Mouse (Mus musculus) erythroid progenitor cell, adult 5-6 weeks (primary cell): ENCODE data around the gene Fam161a. TPM values are rescaled to one million over a fixed set of nuclear protein-coding genes. Genes with fewer than 3 reads are reported as not detected.
A peak's percentile ranks its signal among the peaks of the same experiment; 100 is the strongest.

Experiments
- ATAC-seq: replicated peaks from 2 replicates; pipeline ENCODE4 v1.8.0; 2016; ENCODE audit warnings: moderate number of reproducible peaks, mild to moderate bottlenecking, moderate TSS enrichment, inconsistent platforms; ENCODE audit not compliant: poor library complexity, low FRiP score, severe bottlenecking
- total RNA-seq, 2 experiments: library from RNA; stranded (forward) in 1 of 2; stranded (reverse) in 1 of 2; fragments of 150-400 nt in 1 of 2; fragments of 186-747, 209-891 nt in 1 of 2; gene quantifications; 2 replicates each; pipeline versions ENCODE4 v1.2.3 to v1.2.4; 2015 to 2017; ENCODE audit warnings: low replicate concordance in 2 of 2

Fam161a gene
- total RNA-seq, 2 experiments from 2014 or later = 8.0 to 19.2 TPM

DNA sequence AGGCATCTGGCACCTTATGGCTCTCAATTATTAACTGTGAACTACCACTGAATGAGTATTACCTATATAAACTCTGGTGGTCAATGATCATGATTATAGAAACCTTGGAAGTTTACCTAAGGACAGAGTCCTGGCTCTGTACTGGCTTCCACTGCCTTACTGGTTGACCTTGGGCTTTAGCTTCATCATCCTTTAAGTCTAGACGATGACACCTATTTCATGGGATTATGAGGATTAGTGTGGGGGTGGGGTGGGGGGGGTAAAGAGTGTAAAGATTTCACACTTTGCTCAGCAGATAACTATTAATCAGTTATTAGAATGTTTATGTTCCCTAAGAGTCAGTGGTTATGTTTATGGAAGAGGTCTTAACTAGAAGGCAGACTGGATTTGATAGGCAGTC lies 17.5 kb upstream of the Fam161a start:
- no peak for ATAC-seq

DNA sequence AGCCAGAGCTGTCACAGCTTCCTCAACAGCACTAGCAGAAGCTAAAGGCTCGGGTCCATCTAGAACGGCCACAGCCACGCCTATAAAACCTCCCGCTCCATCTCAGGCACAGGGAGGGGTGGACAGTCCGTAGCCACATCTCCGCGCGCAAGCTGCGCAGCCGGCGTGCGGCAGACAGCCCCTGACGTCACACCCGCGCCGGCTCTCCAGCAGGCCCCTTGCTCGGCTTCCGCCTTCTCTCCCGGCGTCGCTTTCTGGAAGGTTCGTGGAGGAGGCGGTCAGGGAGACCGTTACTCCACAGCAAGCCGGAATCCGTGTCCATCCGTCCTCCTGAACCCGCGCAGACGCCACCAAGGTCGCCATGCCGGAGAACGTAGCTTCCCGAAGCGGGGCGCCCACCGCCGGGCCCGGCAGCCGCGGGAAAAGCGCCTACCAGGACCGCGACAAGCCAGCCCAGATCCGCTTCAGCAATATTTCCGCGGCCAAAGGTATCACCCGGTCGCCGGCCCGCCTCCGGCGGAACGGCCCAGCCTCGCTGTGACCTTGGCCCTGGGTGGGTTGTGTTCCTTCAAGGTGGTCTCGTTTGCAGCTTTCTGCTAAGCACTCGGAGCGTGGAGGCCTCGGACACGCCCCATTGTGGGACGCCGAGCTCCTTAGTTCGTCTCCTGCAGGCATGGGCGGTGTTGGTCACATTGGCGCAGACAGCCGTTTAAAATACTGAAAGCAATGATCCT lies 16.8 kb upstream of the Fam161a start, which contains the start of gene Cct4:
Gene Cct4 (plus strand): TSS at position 127 of the 734 bp plus-strand sequence.
- ATAC-seq = peak; percentile 96

DNA sequence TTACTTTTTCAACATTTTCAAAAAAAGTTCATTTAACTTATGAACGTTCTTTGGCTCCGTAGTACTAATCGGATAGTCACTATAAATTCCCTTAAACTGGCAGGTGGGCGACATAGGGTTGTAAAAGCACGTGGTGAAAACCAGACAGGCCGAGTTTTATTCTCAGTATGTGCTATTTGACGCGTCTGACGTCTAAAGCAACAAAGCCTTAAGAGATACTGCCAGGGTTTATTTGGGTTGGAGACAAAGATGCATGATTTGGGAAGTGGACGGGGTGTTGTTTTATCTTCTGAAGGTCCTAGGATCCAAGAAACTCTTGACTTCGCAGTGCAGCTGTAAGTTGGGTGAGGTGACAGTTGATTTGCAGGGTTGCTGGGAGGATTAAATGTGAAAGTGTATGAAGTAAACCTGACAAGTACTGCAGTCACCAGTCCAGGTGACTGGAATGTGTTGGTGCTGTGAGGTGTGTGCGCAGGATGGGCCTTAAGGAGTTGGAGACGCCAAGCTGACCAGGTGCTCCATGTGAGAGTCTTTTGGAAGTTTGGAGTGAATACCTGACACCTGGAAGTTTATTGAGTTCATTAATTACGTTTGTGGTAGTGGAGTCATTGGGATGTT lies 16.0 kb upstream of the Fam161a start:
- ATAC-seq = no peak

DNA sequence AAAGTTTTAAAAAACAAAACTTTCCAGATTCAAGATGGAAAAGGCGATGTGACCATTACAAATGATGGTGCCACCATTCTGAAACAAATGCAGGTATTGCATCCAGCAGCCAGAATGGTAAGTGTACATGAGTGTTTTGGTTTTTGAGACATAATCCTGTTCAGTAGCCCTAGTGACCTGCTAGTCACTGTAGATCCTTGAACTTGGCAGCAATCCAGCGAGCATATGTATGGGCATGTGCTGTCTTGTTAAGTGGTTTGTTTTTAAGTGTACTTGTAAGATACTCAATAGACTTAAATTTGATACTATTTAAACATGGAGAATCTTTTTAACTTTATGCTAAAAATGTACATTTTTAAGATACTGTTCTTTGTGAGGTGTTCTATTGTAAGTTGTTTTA lies 13.1 kb upstream of the Fam161a start:
- ATAC-seq = no peak

DNA sequence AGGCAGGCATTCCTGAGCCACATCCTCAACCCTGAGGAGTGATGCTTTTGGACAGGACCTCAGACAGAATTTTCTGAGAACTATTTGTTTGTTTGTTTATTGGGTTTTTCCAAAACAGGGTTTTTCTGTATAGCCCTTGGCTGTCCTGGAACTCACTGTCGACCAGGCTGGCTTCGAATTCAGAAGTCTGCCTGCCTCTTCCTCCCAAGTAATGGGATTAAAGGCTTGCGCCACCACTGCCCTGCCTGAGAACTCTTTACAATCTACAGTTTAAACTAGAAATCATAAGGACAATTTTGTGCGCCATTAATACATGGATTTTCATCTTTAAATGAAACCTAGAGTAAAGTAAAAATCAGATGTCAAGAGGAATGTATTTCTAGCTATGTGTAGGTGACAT lies 11.9 kb upstream of the Fam161a start:
- ATAC-seq = no peak

DNA sequence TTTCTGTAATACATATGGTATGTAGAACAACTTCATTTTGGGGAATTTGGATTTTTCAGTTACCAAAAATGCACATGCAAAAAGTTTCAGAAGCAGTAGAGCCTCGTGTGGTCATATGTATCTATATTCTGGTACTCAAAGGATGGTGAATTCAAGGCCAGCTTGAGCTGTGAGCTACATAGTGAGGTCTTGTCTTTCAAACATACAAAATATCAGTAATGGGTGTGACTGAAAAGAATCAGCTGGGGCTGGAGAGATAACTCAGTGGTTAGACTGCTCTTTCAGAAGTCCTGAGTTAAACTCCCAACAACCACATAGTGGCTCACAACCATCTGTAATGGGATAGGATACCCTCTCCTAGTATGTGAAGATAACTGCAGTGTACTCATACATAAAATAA lies 9.0 kb upstream of the Fam161a start:
- ATAC-seq = peak; percentile 95

DNA sequence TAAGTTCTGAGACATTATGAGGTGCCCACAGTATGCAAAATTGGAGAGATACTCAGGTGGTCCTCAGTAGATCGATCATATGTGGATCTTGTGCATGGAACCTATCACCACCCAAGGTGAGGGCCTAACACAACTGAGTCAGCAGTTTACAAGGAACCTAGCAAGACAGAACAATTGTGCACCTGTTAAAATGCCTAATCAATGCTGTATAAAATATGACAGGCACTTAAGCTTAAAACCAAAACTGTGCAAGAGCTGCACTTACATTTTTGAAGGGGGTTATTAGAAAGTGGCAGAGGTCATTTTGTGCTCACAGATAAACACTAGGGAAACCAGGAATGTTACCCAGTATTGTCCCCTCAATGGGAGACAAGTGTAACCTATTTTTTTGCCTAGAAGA lies 2.1 kb upstream of the Fam161a start:
- no peak for ATAC-seq

DNA sequence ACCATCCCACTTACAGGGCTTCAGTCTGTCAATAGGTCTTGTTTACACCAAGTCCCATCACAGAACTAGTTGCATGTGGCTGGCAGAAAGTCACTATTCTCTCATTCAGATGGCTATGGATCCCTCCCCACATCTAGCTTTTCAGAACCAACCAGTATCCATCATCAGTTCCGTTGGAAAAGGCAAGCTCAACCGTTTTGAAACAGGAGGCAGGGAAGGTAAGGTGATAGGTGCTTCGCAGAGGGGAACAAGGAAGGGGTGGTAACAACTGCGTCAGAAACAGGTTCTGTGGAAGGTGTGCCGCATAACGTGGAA lies 208 bp upstream of the Fam161a start:
- no peak for ATAC-seq

DNA sequence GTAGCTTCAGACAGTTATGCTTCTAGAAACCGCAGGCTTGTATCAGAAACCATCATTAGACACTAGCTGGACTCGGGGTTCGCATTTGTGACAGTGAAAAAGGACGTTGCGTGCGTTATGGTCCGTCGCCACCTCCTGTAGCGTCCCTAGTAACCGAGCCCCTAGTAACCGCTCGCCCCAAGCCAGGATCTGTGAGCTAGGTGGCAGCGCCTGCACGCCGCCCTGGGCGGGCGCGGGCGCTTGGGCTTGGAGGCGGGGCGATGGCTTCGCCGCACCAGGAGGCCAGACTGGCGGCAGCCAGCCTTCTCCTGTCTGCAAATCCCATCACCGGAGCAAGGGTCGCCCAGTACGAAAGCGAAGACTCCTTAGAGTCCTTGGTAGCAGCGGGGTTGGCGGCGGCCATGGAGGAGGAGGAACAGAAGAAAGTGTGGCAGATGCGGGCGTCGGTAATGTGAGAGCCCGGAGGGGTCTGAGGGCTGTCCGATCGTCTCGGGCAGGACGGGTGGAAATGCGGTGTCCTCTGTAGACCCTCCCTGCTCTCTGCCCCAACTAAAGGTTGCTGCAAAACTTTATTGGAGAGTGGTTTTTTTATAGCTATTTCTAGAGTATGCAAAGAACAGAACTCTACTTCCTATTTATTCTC lies 971 bp downstream of the Fam161a start:
- ATAC-seq = peak; percentile 87

DNA sequence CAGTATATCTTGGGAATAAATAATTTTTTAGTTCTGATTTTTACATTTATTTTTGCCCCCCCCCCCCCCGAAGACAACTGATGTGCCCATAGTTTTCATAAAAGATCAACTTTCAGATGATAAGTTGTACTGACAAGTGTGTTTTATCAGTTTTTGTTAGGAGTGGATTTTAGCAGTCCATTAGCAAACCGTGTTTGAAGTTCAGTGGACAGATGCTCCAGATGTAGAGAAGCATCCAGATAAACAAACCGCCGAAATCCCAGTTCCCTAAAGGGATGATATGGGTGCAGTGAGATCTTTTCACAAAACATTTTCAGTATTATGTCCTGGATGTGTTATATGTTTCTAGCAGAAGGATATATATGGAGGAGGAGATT lies 1.5 kb downstream of the Fam161a start:
- no peak for ATAC-seq

DNA sequence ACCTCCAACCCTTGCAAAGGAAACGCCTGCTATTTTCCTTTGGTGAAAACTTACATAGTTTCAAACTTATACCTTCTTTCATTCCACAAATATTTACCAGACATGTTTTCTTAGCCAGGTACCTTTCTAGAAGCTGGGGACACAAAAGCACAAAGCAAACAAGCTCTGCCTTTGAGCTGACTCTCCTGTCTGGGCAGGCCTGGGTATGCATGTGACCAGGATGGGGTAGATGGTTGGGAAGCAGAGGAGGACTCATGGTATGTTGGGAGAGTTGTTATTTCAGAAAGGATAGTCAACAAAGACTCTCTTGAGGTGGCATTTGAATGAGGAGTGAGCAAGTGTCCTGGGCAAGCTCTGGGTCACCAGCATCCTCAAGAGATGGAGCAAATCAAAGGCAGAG lies 5.8 kb downstream of the Fam161a start:
- no peak for ATAC-seq

DNA sequence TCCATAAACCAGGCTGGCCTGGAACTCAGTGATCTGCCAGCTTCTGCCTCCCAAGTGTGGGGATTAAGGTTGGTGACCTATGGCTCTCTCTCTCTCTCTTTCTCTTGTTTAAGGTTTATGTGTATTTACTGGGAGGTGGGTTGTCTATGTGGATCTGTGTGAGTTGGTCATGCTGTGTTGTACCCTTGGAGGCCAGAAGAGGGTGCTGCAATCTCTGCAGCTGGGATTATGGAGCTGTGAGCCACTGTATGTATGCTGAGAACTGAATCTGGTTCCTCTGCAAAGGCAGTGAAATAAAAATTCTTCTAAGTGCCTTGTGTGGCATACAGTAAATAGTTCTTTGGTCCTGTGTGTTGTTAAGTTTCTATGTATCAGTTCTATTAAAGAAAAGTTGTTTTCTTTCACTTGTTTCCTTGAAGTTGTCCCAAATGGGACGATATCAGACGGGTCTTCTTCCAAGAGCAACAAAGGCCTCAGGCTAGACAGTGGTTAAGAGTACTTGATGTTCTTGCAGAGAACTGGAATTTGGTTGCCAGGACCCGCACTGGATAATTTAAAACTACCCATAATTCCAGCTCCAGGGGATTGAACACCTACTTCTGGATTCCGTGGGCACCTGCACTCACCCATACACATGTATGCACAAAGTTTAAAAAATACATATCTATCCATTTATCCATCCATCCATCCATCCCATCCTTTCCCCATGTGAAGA lies 6.4 kb downstream of the Fam161a start:
- peak; percentile 60; the same call in 1 of the 2 replicates for ATAC-seq

DNA sequence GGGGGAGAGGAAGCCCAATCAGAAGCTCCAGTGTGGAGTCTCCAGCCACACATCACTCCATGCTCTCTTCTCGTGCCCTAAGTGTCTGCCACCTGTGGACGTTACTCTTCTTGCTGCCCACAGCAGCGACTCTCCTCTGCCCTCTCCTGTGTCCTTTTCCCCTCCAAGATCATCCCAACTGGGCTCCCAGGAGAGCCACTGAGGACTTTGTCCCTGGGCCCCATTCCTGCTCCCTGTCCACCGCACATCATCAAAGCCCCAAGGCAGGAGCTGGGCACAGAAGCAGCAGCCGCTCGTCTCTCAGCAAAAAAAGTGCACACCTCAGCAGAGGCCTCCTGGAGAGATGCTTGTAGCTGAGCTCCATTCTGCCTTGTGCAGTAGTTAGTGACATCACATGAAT lies 7.7 kb downstream of the Fam161a start:
- no peak for ATAC-seq

DNA sequence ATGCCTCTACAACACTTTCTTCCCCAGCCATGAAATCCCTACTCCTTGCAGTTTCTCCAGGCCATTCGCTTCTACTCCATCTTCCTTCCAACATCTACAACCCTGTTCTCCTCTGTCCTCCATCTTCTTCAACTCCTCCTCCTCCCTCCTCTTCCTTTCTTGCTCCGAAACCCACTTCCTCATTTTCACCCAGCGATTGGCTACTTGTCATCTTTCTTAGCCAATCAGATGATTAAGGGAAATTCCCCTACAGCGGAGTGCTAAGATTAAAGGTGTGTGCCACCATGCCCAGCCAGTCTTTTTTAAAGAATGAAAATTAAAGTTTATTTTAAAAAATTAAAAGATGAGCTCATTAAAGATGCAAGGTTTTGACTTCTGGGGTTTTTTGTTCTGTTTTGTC lies 10.6 kb downstream of the Fam161a start:
- no peak for ATAC-seq

DNA sequence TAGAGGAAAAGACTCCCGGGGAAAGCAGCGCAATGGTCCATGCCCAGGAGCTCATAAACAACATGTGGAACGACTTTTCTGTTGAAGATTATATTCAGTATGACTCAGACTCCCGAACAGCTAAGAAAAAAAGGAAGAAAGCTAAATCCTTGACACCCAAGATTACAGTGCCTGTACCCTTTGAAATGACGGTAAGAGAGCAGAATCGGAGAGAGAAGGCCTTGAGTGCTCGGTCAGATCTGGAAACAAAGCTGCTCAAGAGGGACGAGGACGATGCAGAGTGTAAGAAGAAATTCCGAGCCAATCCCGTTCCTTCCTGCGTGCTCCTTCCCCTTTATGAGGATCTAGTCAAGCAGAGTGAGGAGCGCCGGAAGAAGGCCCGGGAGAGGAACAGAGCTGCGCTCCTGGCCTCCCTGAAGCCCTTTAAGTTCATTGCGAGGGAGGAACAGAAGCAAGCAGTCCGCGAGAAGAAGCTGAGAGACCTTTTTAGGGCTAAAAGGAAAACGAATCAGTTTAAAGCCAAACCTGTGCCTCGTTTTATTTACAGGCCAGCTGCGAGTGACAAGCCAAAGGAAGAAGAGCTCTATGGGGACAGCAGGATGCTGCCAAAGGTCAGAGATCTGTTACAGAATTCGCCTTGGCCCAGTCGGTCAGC lies 12.9 kb downstream of the Fam161a start:
- ATAC-seq = no peak

DNA sequence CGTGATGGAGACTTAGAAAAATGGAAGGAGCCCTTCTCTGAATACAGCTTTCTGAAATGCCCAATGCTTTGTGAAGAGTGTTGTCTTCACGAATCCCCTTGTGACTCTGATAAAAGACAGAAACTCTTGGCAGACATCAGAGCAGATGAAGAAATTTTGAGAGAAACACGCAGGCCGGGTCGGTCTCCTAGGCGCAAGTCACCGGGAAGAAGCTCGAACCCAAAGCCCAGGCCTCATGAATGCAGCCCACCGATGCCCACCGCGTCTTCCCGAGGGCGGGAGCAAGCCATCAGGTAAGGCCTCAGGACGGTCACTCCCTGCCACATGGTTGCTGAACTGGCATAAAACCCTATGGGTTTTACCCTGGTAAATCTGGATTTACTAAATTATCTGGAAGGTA lies 13.5 kb downstream of the Fam161a start:
- ATAC-seq = no peak

DNA sequence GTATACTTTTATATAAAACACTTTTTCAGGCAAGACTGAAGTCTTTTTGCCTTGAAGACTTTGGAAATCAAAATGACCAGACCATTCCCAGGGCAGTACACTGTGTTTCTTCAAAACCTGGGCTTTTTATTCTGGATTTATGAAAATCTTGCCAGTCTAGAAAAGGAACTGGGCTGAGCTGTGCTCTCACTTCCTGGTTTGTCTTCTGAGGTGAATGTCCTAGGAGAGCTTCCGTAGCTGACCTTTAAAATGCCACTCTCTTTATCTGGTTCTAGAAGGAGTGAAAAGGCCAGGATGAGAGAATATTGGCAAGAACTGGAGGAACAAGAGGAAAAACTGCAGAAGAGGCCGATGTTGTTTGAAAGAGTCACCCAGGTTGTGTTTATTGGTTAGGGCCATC lies 15.8 kb downstream of the Fam161a start:
- ATAC-seq = no peak

DNA sequence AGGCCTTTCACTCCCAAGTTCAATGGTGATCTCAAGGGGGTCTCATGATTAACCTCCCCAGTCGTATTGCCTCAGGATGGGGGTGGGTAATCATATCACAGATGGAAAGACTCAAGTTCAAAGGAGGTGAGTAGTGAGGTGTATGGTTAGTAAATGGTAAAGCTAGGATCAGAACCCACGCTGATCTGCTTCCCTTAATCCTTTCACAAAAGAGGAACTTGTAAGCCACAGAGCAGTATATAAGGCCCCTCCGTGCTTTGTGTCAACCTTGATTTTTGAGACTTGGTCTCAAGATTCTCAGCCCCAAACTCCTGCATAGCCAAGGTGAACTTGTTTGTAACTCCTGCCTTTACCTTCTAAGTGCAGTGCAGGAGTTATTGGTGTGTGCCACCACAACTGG lies 16.8 kb downstream of the Fam161a start:
- ATAC-seq = no peak

DNA sequence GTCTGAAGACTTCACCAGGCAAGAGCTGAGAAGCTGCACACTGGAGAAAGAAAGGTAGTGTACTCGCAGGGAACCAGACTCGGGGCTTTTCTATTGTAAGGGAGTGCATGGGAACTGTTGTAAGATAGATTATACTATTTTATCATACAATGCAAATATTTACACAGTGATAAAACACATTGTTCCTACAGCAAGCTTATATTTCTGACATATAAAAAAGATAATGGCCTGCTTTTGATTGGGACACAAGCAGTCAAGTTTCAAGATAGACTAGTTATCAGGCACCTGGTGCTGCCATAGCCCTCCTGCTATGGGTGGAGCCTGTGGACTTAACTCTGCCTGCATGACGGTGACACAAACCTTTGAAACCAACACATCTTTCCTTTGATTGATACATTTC lies 21.6 kb downstream of the Fam161a start:
- ATAC-seq = no peak

DNA sequence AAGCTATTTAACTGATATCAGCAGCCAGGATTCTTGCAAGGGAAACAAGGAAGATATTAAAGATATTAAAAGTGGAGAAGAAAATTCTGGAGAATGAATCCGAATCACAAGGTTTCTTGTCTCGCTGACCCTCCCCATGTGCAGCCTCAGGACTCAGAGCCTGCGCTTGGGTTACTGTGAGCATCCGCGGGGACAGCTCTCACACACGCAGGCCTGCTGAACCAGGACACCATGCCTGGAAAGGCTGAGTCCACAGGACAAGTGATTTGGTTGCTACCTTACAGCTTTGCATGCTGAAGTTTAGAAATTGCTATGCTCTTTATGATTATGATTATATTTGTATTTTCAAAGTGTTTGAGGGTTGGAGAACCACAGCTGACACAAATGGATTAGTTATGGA lies 22.1 kb downstream of the Fam161a start:
- no peak for ATAC-seq
